Mouse (Mus musculus) cerebellum, adult (tissue): ENCODE measurements around the gene Inpp4b.

Experiments
- ATAC-seq: cut with Nextera tagmentation; 2 replicates; pipeline ENCODE4 v1.9.2; 2017; ENCODE audit warnings: mild to moderate bottlenecking, moderate library complexity, mixed read lengths; ENCODE audit not compliant: insufficient number of reproducible peaks, low FRiP score, low TSS enrichment

Gene Inpp4b

DNA sequence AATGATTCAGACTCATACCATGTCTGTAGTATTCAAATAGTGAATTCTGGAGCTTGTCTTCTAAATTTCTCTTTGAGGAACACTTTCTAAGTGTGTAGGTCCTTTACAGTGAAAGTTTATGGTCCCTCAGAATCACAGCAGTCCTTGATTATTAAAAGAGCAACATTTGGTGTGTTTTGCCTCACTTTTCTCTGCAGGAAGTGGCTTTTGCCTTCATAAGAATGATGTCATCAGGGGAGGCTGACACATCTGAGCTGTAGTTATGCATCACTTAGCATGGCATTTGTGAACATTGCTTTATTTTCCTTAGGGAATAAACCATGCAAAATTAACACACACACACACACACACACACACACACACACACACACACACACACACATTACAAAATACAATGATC is 349.8 kb downstream of the Inpp4b start:
- ATAC-seq, result no peak

DNA sequence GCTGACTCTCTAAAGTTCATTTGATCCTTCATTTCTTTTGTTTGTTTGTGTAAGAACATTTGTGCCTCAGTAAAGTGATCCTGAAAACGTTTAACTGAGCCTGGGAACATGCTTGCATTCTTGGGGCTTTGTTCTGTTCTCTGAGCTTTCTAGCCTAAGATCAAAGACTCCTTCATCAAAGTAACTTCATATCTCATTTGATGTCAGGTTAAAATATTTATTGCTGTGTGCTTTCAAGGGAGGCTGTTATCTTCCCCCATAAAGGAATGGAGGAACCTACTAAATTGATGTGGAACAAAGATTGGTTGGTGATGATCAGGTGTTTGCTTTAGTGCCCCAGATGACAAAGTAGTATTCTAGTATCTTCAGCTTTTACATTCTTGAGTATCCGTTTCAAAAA is 352.5 kb downstream of the Inpp4b start:
- ATAC-seq, result no peak

DNA sequence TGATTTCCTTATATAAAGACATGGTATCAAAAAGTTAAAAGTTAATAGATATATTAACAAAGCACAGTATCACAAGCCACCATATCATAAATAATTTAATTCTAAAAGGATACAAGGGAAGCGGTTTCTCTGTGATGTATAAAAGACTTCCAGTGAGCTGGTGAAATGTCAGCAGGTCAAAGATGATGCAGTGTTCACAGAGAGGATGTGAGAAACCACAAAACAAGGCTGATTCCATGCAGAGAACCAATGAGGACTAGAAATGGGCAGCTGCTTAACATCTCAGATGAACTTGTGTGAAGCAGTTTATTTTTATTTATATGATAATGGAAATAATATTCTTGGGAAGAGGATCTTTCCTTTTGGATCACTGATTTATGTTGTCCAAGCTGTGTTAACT is 359.7 kb downstream of the Inpp4b start:
- ATAC-seq, result no peak

DNA sequence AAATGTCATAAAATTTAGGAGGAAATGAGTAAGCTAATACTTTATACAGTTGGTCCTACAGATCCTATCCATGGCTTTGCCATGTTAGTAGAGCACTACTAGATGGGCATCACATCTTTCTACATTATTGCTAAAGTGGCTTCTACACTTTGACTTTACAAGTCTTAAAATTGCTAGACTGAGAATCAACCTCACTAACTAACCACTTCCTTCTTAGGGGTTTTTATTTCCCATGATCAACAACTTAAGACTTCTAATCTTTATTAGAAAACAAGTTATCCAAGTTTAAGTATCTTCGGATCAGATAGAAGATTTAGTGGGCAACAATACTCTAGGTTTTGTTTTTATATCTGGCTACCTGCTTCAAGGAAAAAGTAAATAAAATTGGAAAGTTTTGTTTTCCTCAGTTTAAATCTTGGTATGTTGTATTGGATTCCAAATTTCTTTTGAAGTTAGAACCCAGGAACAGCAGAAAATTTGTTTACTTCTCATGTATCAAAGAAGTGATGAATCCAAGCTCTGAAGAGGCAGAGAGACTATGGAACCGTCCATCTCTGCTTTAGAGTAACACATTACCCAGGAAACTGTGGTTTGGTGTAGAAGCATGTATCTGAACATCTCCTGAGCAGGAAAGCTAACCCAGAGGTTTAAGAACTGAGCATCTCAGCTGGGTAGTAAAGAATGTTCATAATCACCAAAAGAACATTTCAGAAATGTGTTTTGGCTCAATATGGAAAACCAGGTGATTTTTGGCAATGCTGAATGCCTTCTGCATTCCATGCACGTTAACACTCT is 361.4 kb downstream of the Inpp4b start:
- no peak for ATAC-seq

DNA sequence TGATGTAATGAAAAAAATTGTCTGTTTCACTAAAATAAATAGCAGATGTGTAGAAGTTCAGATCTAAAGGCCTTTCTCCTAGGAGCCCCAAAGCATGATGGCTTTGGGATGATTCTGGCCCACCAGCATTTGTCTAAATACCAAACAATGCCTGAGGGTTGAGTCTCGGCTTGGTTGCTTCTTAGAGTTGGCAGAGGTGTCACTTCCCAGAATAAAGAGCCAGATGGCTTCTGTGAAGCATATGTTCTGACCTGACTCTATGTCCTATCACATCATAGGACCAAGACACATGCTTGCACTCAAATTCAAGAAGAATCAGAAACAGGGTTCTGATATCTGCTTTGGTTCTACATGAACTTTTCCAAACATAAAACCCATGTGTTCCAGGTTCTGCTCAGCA is 365.1 kb downstream of the Inpp4b start:
- peak; percentile 96 for ATAC-seq

DNA sequence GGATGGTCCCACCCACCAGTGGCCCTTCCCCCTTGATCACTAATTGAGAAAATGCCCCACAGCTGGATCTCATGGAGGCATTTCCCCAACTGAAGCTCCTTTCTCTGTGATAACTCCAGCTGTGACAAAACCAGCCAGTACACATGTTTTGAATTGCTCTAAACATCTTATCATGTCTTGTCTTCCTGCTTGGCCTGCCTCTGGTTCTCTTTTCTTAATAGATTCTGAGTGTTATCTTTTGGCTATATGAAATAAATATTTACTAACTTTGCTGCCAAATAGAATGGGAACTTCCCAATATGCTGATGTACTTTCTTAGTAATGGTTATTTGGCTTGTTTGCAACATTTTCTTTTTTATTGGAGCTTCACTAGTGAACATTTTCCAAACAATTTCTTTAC is 389.0 kb downstream of the Inpp4b start:
- no peak for ATAC-seq

DNA sequence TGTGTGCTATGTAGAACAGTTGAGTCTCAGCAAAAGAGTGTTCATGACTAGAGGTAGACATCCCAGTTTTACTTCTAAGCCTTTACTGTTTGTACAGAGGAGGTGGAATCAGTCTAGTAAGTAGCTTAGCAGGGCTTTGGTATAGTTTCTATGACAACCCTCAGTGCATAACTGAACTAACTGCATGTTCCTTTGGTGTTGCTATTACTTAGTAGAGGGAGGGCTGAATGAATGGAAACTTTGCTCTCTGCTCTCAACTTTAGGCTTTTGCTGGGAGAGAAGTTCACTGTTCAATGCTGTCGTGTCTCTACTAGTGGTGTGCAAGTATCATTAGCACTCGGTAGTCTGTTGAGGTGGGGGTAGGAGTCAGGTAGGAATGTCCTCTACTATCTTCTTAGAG is 393.3 kb downstream of the Inpp4b start:
- ATAC-seq, result no peak

DNA sequence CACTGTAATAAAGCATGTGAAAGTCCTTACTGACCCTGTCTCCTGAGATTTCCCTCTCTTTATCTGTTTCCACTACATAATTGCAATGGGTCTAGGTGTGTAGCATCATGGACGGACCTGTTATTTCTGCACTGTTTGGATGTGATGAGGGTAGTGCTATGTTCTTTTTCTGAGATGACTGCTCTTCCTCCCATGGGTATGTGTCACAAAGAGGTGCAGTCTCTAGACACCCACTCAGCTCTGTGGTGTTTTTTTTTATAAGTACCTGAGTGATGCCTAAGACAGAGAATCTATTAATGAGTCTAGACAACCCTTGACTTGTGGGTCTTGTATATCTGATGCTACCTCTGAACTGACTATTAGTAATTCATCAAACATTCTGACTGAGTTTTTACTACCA is 393.7 kb downstream of the Inpp4b start:
- no peak for ATAC-seq

DNA sequence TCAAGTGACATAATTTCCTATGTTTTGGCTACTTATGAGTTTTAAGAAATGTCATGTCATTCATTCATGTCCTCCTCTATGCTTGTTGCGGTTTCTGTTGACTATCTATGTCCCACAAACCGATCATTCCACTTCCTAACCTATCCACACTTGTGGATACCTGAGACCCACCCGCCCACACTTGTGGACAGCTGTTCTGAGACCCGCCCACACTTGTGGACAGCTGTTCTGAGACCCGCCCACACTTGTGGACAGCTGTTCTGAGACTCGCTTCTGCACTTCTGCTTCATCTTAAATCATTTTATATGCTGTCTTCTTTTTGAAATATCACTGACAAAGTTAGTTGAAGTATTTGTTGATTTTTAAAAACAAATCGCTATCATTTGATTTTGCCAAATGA is 400.2 kb downstream of the Inpp4b start:
- ATAC-seq, result no peak

DNA sequence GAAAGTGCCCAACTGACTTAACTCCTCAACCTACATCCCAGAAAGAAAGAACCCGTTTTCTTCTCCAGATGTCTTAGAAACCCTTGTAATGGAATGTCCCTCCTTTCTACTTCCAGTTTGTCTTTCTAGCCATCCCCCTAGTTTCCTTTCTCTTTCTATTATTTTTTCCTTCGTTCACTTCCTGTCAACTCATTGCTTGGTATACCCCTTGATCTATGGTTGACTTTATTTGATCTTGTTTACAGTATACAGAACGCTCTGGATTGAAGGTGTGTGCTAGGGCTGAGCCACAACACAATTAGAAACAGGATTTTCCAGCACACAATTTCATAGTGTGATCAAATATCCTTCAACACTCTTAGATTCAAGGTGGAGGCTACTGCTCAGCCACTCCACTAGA is 400.7 kb downstream of the Inpp4b start:
- no peak for ATAC-seq

DNA sequence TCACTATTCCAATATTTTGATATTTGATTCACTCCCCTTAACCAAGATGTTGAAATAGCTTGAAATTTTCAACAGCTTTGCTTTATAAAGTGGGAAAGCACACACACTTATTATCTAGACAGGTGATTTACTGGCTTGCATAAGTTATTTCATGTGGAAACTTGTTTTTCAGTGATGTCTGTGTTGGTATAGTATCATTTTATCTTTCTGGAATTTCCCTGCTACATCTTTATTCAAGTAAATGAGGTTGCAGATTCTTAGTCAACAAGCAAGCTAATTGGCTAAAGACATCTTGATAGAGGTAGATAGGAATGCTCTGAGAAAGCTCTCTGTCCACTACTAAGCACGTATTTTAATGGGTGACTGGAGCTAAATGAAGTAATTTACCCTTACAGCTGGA is 403.1 kb downstream of the Inpp4b start:
- ATAC-seq, result no peak

DNA sequence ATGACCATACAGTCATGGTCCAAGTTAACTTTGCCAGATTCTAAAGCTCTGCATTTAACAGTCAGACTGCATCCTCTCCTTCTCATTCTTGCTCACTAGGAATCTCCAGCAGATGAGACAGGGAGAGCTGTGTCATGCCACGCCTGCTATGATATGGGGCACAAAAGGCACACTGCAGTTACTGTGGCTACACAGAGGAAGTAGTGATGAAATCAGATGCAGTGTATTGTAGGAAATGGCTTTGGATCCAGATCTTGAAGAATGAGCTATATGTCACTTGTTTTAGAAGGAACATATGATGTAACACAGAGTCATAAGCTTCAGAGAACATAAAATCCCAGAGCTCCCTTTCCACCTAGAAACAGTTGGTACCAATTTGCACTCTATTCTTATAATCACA is 408.8 kb downstream of the Inpp4b start:
- no peak for ATAC-seq

DNA sequence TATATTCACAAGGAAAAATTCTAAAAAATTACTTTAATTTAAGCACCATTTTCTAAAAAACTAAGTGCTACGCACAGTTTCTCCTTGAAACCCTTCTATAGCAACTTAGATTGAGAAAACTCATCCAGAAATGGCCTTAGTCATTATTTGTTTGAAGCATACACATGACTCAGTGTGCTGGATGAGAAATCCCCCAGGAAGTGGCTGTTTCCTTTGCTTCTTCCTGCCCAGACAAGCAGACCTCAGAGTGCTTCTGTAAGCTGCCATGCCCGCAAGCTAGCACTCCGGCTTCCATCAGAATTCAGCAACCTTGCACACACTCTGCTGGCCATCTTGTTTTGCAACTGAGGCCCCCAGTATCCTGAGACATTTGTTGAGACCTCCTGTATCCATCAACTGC is 414.3 kb downstream of the Inpp4b start:
- ATAC-seq, result no peak

DNA sequence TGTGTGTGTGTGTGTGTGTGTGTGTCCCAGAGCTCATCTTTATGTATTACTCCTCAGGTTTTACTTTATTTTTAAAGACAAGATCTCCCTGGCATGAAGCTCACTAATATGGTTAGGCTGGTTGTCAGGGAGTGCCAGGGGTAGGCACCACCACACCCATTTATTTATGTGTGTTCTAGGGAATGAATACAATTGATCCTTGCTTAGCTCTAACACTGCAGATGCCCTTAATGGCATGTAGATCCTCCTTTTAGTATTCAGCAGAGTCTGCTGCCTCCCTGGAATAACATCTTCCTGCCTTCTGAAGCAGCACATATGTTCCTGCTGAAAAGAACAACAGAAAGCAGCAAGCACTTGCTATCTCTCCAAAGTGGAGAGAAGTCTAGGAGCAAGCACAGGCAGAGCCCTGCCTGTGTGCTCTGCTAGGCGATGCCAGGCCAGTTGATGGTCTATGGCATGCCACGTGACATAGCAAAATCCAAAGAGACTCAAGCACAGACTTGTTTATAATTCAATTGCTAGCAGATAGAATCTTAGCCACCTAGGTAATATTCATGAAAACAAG is 415.3 kb downstream of the Inpp4b start:
- ATAC-seq, result no peak

DNA sequence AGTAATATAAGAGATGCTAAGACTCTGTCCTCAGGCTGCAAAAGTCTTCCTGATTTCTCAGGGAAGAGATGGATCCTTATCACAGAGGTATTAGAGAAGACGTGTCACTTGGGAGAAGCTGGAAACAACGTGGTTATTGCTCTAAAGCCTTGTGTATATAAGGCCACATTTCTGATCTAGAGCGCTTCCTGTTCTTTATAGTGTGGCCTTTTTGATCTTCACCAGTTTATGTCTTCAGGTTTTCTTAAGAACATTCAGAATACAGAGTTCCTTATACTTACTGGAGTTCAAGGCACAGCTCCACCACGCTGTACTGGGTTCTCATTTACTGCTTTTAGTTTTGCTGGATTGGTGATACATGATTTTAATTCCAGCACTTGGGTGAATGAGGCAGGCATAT is 419.1 kb downstream of the Inpp4b start:
- no peak for ATAC-seq

DNA sequence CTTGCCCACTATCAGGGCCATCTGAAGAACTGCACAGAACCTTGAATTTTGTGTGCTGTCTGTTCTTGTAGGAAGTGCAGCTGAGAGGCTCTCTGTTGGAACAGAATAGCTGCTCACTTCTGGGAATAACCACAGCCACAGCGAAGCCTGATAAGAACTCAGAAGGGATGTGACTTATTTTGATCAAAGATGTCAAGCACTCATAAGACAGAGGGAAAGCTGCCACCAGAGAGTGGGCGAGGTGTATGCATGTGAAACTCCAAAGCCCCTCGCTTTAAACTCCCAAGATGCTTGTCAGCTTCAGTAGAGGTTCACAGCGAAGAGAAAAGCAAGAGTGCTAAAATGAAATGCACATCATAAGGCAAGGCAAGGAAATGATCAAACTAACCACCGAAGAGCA is 423.7 kb downstream of the Inpp4b start:
- no peak for ATAC-seq

DNA sequence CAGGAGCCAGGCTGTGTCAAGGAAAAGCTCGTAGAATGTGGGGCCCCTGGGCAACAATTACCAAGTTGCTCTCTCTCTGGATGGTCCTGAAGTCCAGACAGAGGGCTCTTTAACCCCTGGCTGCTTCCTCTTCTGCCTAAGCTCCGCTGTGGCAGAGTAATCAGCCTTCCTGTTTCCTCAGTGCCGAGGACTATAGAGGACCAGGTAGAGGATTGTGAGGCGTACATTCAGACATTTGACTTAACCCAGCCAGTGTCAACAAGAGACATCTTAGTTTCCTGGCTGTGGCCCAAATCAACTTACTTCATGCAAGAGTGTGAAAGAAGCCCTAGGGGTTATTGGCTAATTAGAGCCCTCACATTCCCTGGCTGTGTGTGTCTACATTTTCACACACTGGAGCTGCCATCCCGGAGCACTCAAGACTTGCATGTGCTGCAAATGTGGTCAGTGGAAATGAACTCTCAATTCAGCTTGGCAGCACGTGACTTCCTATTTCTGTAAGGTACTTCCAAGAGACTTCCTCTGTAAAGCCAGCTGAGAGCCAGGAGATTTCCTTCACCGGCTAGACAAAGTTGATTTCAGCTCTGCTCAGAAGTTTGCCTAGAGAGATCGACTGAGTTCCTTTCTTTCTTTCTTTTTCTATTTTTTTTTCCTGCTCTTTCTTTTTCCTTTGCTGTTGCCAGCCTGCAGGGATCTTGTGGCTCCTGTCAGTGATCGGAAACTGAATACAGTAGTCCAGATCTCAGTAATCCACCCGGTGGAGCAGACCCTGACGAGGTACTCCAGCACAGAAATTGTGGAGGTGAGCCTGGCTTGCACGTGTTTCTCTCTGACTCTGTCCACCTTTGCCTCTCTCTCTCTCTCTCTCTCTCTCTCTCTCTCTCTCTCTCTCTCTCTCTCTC is 425.3 kb downstream of the Inpp4b start:
- ATAC-seq, result no peak

DNA sequence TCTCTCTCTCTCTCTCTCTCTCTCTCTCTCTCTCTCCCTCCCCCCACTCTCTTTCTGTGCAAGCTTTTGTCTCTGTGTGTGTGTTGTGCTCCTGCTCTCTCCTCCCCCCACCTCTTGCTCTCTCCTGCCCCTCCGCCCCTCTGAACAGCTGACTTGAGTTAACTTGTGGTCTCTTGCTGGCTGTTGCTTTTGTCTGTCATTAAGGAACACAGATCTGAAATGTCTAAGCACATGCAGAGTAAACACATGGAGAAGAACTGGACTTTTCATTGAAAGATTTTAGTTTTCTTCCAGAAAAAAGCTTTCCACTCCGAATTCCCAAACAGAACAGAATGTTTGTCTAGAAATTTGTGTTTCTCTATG is 425.9 kb downstream of the Inpp4b start:
- no peak for ATAC-seq

DNA sequence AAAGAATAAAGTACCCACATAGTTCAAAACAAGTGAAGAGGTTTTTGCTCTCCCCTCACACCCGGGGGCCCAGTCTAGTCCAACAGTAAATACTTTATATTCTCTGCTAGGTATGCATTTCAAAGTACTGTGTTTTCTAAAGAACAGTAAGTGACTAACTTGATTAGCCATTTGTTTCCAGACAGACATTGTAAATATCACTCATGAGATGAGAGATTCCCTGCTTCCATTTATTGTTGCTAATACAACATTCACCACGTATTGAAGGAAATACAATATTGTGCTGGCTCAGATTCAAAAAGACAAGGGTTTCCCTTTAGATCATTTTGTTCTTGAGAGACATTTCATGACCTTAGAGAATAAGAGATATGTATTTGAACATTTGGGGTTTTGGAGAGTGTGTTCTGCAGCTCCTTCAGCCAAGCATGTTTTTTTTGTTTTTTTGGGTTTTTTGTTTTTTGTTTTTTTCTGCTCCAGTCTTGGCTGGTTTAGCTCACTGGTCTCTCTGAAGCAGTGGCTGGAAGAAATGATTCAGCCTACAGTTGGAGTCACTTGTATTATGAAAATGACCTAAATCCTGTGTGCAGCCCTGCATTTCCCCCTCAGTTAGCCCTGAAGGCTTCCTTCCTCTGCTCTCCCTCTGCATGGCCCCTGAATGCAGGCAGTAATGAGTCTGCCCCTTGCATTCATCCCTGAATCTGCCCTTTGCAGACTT is 426.5 kb downstream of the Inpp4b start:
- ATAC-seq, result no peak

DNA sequence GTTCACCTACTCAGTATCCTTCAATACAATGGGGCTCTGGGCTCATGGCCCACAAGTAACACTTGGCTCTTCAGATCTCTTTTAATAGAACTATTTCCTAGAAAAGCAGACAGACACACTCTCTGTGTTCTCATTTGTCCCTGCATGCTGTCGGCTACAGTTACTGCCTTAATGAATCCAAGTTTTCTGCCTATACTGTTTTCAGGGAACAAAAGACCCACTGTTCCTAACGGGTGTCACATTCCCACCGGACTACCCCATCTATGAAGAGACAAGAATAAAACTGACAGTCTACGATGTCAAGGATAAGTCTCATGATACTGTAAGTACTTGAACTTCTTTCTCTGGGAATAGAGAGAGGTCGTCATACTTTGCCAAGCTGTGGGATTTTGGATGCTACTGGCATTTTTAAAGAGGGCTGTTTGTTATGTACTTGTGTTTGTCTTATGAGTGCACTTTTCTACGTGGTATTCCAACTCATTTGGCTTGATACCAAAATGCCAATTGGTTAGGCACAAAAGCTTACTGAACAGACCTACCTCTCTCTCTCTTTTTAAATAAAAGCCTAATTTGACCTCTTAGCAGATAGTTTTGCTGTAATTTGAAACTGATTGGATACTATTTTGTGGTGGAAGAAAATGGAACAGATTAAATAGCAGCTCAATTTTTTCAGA is 428.4 kb downstream of the Inpp4b start:
- ATAC-seq, result no peak
